Mouse (Mus musculus): ENCODE data around the gene S100a11. TPM values are rescaled to one million over a fixed set of nuclear protein-coding genes. Genes with fewer than 3 reads are reported as not detected.
"Not testable (repeated sequence)": the region's sequence is repeated elsewhere in the genome, so short reads cannot be mapped to it uniquely, and the experiment has no call there.

Gene S100a11
- polyA plus RNA-seq, 1 experiment: 20.6 TPM

- DNase-seq (ENCODE audit: extremely low spot score in 1 of 2, low spot score in 1 of 2): no peak
These were observed 1.3 kb downstream of the S100a11 start for GRCm38 (mm10) chr3:93521462-93522057.

DNA sequence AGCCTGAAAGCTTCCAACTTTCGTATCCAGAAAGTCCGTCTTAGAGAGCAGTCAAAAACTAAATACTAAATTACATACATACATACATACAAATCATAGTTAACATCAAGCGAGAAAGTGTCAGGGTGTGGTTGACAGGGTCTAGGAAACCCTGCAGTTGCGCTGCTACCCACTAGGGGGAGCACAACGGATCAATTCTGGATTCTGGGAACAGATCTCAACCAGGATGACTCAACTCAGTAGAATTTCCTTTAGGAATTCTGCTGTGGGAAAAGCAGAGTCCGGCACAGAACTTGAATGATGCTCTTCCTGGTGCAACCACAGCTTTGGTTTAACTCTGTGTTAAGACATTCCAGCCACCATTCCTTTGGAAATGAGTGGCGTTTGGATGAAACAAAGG lies 2.3 kb downstream of the S100a11 start:
- DNase-seq (ENCODE audit: extremely low spot score in 1 of 2, low spot score in 1 of 2): peak; percentile 8 to 83

DNA sequence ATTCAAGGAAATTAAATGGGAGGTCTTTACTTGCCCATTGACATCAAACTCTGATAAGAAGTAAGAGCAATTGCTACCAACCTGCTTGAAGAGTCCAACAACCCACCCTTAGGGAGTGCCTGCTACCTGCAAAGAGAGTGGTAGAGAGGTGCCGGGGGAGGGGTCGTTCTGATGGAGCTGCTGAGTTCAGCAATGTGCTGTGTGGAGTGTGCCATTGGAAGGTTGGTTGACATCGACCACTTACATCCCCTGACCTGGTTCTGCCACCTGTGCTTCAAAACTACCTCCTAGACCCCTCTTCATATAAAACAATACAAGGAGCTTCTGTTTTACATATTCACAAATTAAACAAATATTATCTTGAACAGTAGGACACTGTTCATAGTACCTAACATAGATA lies 7.0 kb downstream of the S100a11 start:
- no peak for DNase-seq (ENCODE audit: extremely low spot score in 1 of 2, low spot score in 1 of 2)

DNA sequence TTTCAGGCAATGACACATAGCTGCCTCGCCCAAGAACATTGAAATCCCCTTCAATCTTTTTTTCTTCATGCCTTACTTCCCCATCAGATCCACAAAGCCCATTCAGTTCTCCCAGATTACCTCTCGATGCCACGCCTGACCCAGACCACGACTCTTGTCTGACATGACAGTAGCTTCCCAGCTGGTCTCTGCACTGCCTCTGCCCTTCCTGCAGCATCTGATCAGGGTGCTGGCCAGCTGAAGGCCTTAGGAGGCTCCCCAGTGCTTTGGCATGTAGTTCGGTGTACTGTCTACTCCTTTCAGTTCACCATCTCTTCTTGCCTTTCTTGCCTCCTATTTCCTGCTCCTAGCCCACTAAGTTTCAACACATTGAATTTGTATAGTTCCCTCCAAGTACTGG lies 8.5 kb downstream of the S100a11 start:
- DNase-seq (ENCODE audit: extremely low spot score in 1 of 2, low spot score in 1 of 2): no peak

- no peak for DNase-seq (ENCODE audit: extremely low spot score in 1 of 2, low spot score in 1 of 2)
These were observed 16.8 kb downstream of the S100a11 start for GRCm38 (mm10) chr3:93537068-93537576.

GRCm38 (mm10) chr3:93538486-93538885 lies 18.2 kb downstream of the S100a11 start:
- DNase-seq (ENCODE audit: extremely low spot score in 1 of 2, low spot score in 1 of 2): no peak

GRCm38 (mm10) chr3:93541501-93541900 lies 21.2 kb downstream of the S100a11 start:
- no peak for DNase-seq (ENCODE audit: extremely low spot score in 1 of 2, low spot score in 1 of 2)

DNA sequence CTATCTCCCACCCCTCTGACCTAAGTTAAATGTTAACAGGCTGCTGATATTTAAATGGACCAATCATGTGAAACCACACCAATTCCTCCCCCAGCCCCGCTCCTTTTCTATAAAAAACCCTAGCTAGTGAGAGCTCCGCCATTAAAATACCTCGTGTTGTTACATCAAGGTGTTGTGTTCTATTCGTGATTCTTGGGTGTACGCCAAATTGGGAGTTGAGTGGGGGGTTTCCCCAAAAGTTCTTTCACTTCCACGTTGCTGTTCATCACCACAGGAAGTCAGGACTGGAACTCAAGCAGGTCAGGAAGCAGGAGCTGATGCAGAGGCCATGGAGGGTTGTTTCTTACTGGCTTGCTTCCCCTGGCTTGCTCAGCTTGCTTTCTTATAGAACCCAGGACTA lies 23.9 kb downstream of the S100a11 start:
- not testable (repeated sequence) for DNase-seq (ENCODE audit: extremely low spot score in 1 of 2, low spot score in 1 of 2)

DNA sequence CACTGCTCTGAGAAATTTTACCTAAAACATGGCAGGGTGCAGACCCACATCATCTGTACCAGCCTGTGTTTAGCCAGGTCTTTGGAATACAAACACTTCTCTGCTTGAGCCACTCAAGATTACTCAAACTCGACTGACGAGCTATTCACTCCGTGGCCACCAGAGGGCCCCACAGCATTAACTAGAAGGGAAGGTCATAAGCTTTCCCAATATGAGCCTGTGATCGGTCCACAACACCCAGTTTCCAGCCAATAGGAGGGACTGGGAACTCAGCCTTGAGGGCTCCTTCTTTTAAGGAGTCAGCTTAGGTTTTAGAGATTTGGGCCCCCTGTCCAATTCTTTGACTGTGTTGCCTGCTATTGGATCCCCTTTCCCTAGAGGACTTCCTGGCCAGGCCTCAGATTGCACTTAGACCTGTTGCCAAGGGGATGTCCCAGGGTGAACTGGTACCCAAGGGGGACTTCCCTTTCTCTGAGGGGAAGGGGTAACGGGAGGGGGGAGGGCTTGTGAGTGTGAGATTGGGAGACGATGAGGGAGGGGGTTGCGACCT lies 26.9 kb downstream of the S100a11 start:
- peak; percentile 56 to 95 for DNase-seq (ENCODE audit: extremely low spot score in 1 of 2, low spot score in 1 of 2)

GRCm38 (mm10) chr3:93547749-93548540 lies 27.7 kb downstream of the S100a11 start:
- DNase-seq (ENCODE audit: extremely low spot score in 1 of 2, low spot score in 1 of 2): no peak

- DNase-seq (ENCODE audit: extremely low spot score in 1 of 2, low spot score in 1 of 2): no peak
These were observed 28.4 kb downstream of the S100a11 start for GRCm38 (mm10) chr3:93548541-93549266.

DNA sequence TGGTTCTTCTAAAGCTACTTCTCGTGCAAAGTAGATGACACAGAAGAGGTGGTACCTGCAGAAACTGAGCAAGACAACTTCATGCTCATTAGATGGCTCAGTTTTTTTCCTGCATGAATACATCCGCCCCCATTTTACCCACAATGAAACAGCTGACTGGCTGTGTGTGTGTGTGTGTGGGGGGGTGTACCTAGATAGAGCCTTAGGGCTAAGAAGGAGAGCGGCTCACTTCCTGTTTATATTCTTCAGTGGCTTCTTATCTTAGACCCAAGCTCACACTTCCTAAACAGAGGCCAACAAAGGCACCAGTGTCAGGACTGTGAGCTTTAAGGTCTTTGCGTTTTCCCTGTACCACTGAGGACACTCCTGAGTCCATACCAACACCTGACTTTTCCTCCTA lies 29.7 kb downstream of the S100a11 start:
- DNase-seq (ENCODE audit: extremely low spot score in 1 of 2, low spot score in 1 of 2): no peak

GRCm38 (mm10) chr3:93551950-93552901 lies 31.9 kb downstream of the S100a11 start:
- no peak for DNase-seq (ENCODE audit: extremely low spot score in 1 of 2, low spot score in 1 of 2)

DNA sequence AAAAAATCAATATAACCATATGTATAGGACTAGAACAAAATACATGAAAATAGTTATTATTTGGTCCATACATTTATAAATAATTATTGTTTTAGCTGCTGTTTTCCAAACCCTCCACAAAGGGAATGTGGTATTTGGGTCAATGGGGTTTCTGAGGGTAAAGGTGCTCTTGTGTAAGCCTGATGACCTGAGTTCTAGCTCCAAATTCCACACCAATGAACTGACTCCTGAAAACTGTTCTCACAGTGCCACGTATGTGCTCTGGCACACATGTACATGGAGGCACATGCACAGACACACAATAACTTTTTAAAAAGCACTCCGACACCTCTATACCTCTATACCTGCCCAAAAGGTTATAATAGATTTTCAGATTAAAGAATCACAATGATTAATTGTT lies 33.0 kb downstream of the S100a11 start:
- no peak for DNase-seq (ENCODE audit: extremely low spot score in 1 of 2, low spot score in 1 of 2)

- DNase-seq (ENCODE audit: extremely low spot score in 1 of 2, low spot score in 1 of 2): peak in 1 of 2 experiments; percentile 38
These were observed 33.6 kb downstream of the S100a11 start for GRCm38 (mm10) chr3:93553765-93554378.

GRCm38 (mm10) chr3:93554379-93554980 lies 34.2 kb downstream of the S100a11 start:
- DNase-seq (ENCODE audit: extremely low spot score in 1 of 2, low spot score in 1 of 2): no peak

DNA sequence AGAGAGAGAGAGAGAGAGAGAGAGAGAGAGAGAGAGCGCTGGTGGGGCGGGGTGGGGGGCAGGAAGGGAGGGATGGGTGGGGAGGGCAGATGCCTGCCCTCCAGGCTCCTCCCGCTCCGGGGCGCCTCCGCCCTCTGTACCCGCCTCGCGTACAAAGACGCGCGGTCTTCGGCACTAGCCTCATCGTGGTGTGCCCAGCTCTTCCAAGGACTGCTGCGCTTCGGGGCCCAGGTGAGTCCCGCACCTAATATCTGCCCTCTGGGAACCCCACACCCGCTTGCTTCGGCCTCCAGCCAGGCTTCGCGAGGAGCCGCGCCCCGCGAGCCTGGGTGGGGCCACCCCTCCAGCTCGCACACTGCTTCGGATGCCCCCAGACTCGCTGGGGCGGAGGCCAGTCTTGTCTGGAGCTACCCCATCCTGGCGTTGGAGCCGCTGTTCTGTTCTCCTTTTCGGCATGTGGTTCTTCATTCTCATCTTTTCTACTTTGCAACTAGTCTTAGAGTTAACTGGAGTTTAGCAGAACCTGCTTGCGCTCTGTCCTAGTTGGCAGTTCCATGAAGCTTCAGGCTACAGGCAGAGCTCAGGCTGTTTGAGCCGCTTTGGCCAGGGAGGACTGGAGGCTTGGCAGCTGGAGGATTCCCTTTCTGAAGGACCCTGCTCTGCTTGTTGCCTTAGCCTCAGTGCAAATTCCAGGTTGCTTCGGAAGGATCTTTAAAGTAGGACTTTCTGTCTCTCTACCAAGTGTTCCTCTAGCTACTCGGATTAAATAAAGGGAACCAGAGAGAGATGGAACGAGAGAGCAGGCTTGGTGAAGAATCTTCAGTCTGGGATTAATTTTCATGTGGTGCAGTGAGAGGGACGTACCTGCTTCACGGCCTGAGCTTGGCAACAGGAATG lies 34.9 kb downstream of the S100a11 start, which contains the start of gene S100a10:
S100a10 (plus strand) TSS at position 100 of the 897 bp plus-strand sequence.
- DNase-seq (ENCODE audit: extremely low spot score in 1 of 2, low spot score in 1 of 2): no peak

DNA sequence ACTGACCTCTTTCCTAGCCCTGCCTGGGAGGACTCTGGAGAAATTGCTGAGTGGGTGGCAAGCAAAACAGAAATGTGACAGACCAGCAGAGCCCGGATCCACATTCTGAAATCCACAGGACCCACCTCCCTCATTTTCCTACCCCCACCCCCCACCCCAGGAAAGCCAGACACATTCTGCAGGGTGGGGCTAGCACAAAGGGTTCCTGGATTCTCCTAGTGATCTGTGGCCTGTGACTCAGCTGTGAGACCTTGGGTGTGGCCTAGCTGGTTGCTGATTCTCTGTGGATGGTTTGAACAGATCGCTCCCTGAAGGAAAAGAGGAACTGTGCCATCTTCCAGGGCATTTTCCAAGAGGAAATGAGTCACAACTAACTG lies 35.6 kb downstream of the S100a11 start:
- no peak for DNase-seq (ENCODE audit: extremely low spot score in 1 of 2, low spot score in 1 of 2)
